Mouse (Mus musculus) erythroblast, embryonic 14.5 days (primary cell): Measurements from ENCODE around the gene Defb36.

Experiments used
- GATA1 ChIP-seq: IDR thresholded peaks from 2 replicates; pipeline ENCODE4 v1.6.1; 2012; ENCODE audit warnings: low read length, inconsistent platforms, mixed read lengths
- TAL1 ChIP-seq: IDR thresholded peaks from 3 replicates; pipeline ENCODE4 v1.6.1; 2012; ENCODE audit warnings: low read length, inconsistent platforms, mixed read lengths

DNA sequence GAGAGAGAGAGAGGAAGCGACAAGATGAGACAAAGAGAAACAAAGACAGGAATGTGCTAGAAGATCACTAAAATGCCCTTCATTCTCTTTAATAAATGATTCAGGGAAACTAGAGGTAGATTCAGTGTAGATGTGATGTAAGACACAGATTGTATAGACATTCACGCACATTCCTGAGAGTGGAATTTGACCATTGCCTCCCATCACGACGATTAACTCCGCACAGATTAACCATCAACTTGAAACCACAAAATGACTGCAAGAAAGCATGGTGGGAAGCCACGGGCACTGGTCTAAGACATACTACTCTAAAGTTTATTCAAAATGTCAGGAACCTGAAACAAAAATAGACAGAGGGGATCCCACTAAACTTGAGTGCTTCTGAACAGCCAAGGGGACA is 33.8 kb upstream of the Defb36 start:
- TF ChIP-seq TAL1, result no peak
- TF ChIP-seq GATA1, result no peak
